Mouse (Mus musculus) hindbrain, embryonic 10.5 days (tissue): ENCODE data around the gene Copg1. TPM values are rescaled to one million over a fixed set of nuclear protein-coding genes. Genes with fewer than 3 reads are reported as not detected.
"Not testable (repeated sequence)": the region's sequence is repeated elsewhere in the genome, so short reads cannot be mapped to it uniquely, and the experiment has no call there.

Experiments
- DNase-seq: peaks from one replicate; pipeline ENCODE4 v3.0.0-alpha.2; 2017; ENCODE audit warnings: low spot score
- H3K27ac ChIP-seq: fragments of 300-500 bp; sonication (generic); 2 replicates; pipeline ENCODE4 v1.5.1; 2016; ENCODE audit warnings: mild to moderate bottlenecking, moderate library complexity
- H3K27me3 ChIP-seq: fragments of 300-500 bp; sonication (generic); 2 replicates; pipeline ENCODE4 v1.6.1; 2016; ENCODE audit warnings: mild to moderate bottlenecking; ENCODE audit not compliant: poor library complexity, insufficient read depth, severe bottlenecking
- H3K36me3 ChIP-seq: fragments of 300-500 bp; sonication (generic); 2 replicates; pipeline ENCODE4 v1.6.1; 2016; ENCODE audit warnings: mild to moderate bottlenecking, moderate library complexity
- H3K4me1 ChIP-seq: fragments of 300-500 bp; sonication (generic); replicated peaks from 2 replicates; pipeline ENCODE4 v1.6.1; 2016; ENCODE audit warnings: mild to moderate bottlenecking
- H3K4me3 ChIP-seq: fragments of 300-500 bp; sonication (generic); 2 replicates; pipeline ENCODE4 v1.5.1; 2016; ENCODE audit warnings: mild to moderate bottlenecking, moderate library complexity
- H3K9me3 ChIP-seq: fragments of 300-500 bp; sonication (generic); 2 replicates; pipeline ENCODE4 v1.6.1; 2016; ENCODE audit warnings: mild to moderate bottlenecking, moderate library complexity
- WGBS: fragments of 180-500 bp; shearing (Covaris S2); methylation state at CpG from one replicate; pipeline ENCODE4 v1.1.7; 2016; 5-methylcytosine and 5-hydroxymethylcytosine counted together
- polyA plus RNA-seq: library from polyadenylated mRNA; unstranded; fragments of >200 nt; fragmentation: Nextera tagmentation; extraction: Ambion mirVana; gene quantifications from 2 replicates; pipeline ENCODE4 v1.2.1, GENCODE M21; 2016

Copg1 gene
- polyA plus RNA-seq, 1 experiment from 2014 or later = 159 TPM

GRCm38 (mm10) chr6:87935037-87935436 is 47.4 kb downstream of the Copg1 start:
- H3K4me3 ChIP-seq = no peak overlapping the region
- no peak overlapping the region for H3K27ac ChIP-seq
- H3K27me3 ChIP-seq = no peaks in the 10 kb centered on the region
- peaks cover 9% of the 10 kb centered on the region for H3K4me1 ChIP-seq
- WGBS = 89% methylated on average over 5 of the region's 5 CpGs
- DNase-seq = no peak
- no peaks in the 10 kb centered on the region for H3K9me3 ChIP-seq
- peaks cover 65% of the 10 kb centered on the region for H3K36me3 ChIP-seq

GRCm38 (mm10) chr6:87937178-87937788 is 49.7 kb downstream of the Copg1 start:
- H3K36me3 ChIP-seq = peaks cover 46% of the 10 kb centered on the region
- 41% methylated on average over 19 of the region's 19 CpGs for WGBS
- H3K4me1 ChIP-seq = peaks cover 9% of the 10 kb centered on the region
- peak; percentile 79 for DNase-seq
- H3K27me3 ChIP-seq = no peaks in the 10 kb centered on the region
- H3K9me3 ChIP-seq = no peaks in the 10 kb centered on the region
- H3K27ac ChIP-seq = peak overlapping the region; percentile 74
- H3K4me3 ChIP-seq = no peak overlapping the region

DNA sequence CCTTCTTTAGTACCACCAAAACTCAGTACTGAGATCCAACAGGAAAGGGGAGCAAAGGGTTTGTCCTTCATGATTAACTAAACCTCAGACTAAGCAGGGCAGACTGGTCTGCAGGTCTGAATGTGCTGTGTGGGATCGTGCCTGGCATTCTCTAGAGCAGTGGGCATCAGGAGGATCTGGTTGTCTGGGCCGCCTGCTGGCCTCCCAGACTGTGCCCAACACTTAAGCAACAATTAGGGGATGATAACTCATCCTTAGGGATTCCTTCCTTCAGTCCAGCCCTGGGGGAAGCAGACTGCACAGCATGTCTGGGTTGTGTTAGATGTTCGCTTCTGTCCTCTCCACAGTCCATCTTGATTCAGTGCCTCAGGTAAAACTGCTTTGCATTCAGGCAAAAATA is 51.3 kb downstream of the Copg1 start:
- H3K4me3 ChIP-seq = no peak overlapping the region
- no peak for DNase-seq
- H3K9me3 ChIP-seq = no peaks in the 10 kb centered on the region
- peaks cover 9% of the 10 kb centered on the region for H3K4me1 ChIP-seq
- WGBS = 89% methylated on average over 3 of the region's 3 CpGs
- H3K27ac ChIP-seq = no peak overlapping the region
- peaks cover 30% of the 10 kb centered on the region for H3K36me3 ChIP-seq
- no peaks in the 10 kb centered on the region for H3K27me3 ChIP-seq

DNA sequence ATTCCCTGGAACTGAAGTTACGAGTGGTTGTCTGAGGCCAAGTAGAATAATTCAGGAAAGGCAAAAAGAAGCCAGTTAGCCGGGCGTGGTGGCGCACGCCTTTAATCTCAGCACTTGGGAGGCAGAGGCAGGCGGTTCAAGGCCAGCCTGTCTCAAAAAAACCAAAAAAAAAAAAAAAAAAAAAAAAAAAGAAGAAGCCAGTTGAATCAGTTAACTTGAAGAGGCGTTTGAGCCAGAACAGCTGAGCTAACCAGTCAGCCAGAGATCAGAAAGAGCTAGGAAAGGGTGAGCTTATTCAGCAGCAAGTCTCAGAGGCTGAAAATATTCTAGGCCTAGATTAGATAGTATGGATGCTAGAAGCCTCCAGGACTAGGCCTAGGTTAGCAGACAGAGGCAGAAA is 54.6 kb downstream of the Copg1 start:
- H3K9me3 ChIP-seq = 0 out of 2 replicates have a peak, but pooled peaks cover 3% of the 10 kb centered on the region
- no peak overlapping the region for H3K4me3 ChIP-seq
- peaks cover 7% of the 10 kb centered on the region for H3K4me1 ChIP-seq
- WGBS = 88% methylated on average over 7 of the region's 7 CpGs
- H3K27me3 ChIP-seq = no peaks in the 10 kb centered on the region
- DNase-seq = no peak
- no peaks in the 10 kb centered on the region for H3K36me3 ChIP-seq
- no peak overlapping the region for H3K27ac ChIP-seq

DNA sequence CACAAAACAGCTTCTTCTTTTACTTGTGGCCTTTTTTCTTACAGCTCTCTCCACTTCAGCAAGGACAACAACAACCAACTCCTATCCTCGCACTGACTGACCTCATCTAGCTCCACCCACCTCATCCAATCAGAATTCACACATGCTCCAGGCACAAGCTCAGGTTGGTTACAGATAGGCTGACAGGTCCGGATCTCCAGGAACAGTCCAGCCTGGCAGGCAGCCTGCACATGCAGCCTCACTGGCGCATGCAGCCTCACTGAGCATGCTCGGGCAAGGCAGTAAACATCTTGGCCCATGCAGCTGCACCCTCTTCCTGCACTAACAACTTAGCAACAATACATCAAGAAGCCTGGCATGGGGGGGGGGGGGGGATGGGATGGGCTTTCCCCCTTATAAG is 74.8 kb downstream of the Copg1 start:
- H3K4me1 ChIP-seq, DNase-seq, H3K27me3 ChIP-seq, H3K27ac ChIP-seq, H3K36me3 ChIP-seq, H3K4me3 ChIP-seq: not testable (repeated sequence)
- WGBS = 75% methylated on average over 4 of the region's 4 CpGs
- H3K9me3 ChIP-seq = peaks cover 13% of the 10 kb centered on the region

Other genes with a start within 250 kb of the Copg1 start
- gene Aplf, start 215.6 kb upstream of the Copg1 start, polyA plus RNA-seq = 13.4 and 14.8 TPM in 2 replicates
- gene Efcc1, start 156.9 kb upstream of the Copg1 start, polyA plus RNA-seq = 4.2 and 5.8 TPM in 2 replicates
- 3.0 and 3.1 TPM in 2 replicates for gene Gp9, start 109.7 kb upstream of the Copg1 start, polyA plus RNA-seq
- gene Rab43, start 75.7 kb upstream of the Copg1 start, polyA plus RNA-seq = 7.9 and 8.1 TPM in 2 replicates
- gene Gm45140, start 52.0 kb upstream of the Copg1 start, polyA plus RNA-seq = 0.77 and 1.7 TPM in 2 replicates
- 50.7 and 68.0 TPM in 2 replicates for gene Isy1, start 49.0 kb upstream of the Copg1 start, polyA plus RNA-seq
- 1,080 and 1,309 TPM in 2 replicates for gene Cnbp, start 36.7 kb upstream of the Copg1 start, polyA plus RNA-seq
- 49.7 and 57.0 TPM in 2 replicates for gene Hmces, start 26.1 kb downstream of the Copg1 start, polyA plus RNA-seq
- gene H1fx, start 93.8 kb downstream of the Copg1 start, polyA plus RNA-seq = 26.5 and 33.1 TPM in 2 replicates
- 208 and 238 TPM in 2 replicates for gene Rab7, start 157.5 kb downstream of the Copg1 start, polyA plus RNA-seq
- 277 and 300 TPM in 2 replicates for gene Rpn1, start 196.7 kb downstream of the Copg1 start, polyA plus RNA-seq